Mouse (Mus musculus): Measurements from ENCODE around the gene Snx32. TPM values are rescaled to one million over a fixed set of nuclear protein-coding genes. Genes with fewer than 3 reads are reported as not detected.

The Snx32 gene
- polyA plus RNA-seq, 1 experiment from 2014 or later, result 7.5 TPM

DNA sequence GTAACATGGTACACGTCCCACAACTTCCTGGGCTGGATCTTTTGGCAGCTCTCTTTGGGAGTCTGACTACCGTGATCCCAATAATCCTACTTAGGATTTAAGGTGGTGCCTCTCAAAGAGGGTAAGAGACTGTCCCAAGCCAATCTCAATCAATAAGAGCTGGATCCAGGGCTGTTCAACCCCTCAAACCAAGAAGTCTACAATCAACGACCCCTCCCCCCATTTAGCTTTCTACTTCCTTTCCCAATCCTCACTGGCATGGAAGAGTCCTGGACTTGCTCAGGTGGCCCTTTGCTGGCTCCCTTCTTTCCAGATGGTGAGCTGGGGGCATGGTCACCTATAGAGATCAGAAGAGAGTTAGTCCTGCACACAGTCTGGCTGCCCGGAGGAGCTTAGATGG lies 23.6 kb downstream of the Snx32 start:
- H3K9ac ChIP-seq, result no peak overlapping the region; the same call in 1 of the 2 replicates
- peak overlapping the region; percentile 94 for H3K4me2 ChIP-seq
- H3K27me3 ChIP-seq (replicated peaks), result no peaks in the 10 kb centered on the region
- ATAC-seq, result no peak
- peak overlapping the region; percentile 99; the same call in 1 of the 2 replicates for H3K4me3 ChIP-seq
- peaks cover 42% of the 10 kb centered on the region for H3K4me1 ChIP-seq
- peaks cover 46% of the 10 kb centered on the region for H3K36me3 ChIP-seq
- 79% methylated on average over 4 of the region's 4 CpGs for WGBS (ENCODE audit: insufficient replicate concordance)
- H3K9me3 ChIP-seq (replicated peaks), result no peaks in the 10 kb centered on the region
- peak overlapping the region; percentile 100 for H3K27ac ChIP-seq

DNA sequence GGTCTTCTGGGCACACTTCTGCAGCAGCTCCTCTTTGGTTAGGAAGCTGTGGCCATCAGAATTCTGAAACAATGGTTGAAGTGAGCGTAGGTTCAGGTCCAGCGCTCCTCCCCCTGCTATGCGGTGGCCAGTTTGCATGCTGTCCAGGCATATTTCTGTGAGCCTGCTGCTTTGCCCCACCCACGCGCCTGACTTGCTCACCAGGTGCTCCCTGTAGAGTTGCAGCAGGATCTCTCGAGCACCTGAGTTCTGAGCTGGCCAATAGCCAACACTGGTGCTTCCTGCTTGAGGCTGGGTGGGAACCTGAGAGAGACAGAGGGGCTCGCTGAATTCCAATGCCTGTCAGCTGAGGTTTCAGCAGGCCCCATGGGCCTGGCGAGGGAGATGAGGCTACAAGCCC lies 24.1 kb downstream of the Snx32 start:
- H3K4me2 ChIP-seq, result no peak overlapping the region
- no peak for ATAC-seq
- WGBS (ENCODE audit: insufficient replicate concordance), result 80% methylated on average over 8 of the region's 8 CpGs

GRCm38 (mm10) chr19:5485821-5486220 lies 24.5 kb downstream of the Snx32 start:
- no peak overlapping the region for H3K4me3 ChIP-seq
- no peak for ATAC-seq
- 92% methylated on average over 7 of the region's 7 CpGs for WGBS (ENCODE audit: insufficient replicate concordance)

More for the DNA sequence above, 24.1 kb downstream of the Snx32 start:
- peaks cover 50% of the 10 kb centered on the region for H3K36me3 ChIP-seq
- H3K9me3 ChIP-seq (replicated peaks), result no peaks in the 10 kb centered on the region
- no peak overlapping the region; the same call in 1 of the 2 replicates for H3K27ac ChIP-seq
- peaks cover 39% of the 10 kb centered on the region for H3K4me1 ChIP-seq
- no peak overlapping the region for H3K4me3 ChIP-seq
- H3K27me3 ChIP-seq (replicated peaks), result no peaks in the 10 kb centered on the region
- no peak overlapping the region for H3K9ac ChIP-seq

DNA sequence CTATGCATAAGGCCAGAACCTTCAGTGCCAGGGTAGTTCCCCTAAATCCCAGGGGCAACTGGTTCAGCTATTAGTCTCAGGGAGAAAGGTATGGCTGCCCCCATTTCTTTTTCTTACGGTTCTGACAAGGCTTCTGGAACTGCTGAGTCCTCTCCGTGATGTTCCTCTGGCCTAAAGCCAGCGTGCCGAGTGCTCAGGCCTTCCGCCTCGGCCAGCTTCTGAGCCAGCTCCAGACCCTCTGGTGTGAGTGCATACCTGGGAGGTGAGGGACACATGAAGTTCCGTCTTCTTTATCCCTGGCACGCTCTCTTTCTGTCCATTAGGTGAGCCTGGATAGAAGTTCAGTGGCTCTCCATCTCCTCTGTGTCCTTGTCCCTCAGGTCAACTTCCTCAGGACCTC lies 25.0 kb downstream of the Snx32 start:
- no peak for ATAC-seq
- WGBS (ENCODE audit: insufficient replicate concordance), result 91% methylated on average over 8 of the region's 8 CpGs

More at GRCm38 (mm10) chr19:5485821-5486220, 24.5 kb downstream of the Snx32 start:
- no peaks in the 10 kb centered on the region for H3K9me3 ChIP-seq (replicated peaks)
- peaks cover 39% of the 10 kb centered on the region for H3K4me1 ChIP-seq
- no peak overlapping the region for H3K27ac ChIP-seq
- H3K9ac ChIP-seq, result no peak overlapping the region
- no peak overlapping the region for H3K4me2 ChIP-seq
- peaks cover 53% of the 10 kb centered on the region for H3K36me3 ChIP-seq
- H3K27me3 ChIP-seq (replicated peaks), result no peaks in the 10 kb centered on the region

GRCm38 (mm10) chr19:5484496-5484895 lies 25.8 kb downstream of the Snx32 start:
- WGBS (ENCODE audit: insufficient replicate concordance), result 85% methylated on average over 5 of the region's 5 CpGs
- no peak overlapping the region for H3K27ac ChIP-seq
- H3K9me3 ChIP-seq (replicated peaks), result no peaks in the 10 kb centered on the region
- peaks cover 33% of the 10 kb centered on the region for H3K4me1 ChIP-seq
- no peak overlapping the region for H3K4me2 ChIP-seq
- no peak overlapping the region for H3K9ac ChIP-seq
- H3K36me3 ChIP-seq, result peaks cover 53% of the 10 kb centered on the region
- no peak for ATAC-seq
- H3K27me3 ChIP-seq (replicated peaks), result no peaks in the 10 kb centered on the region
- no peak overlapping the region for H3K4me3 ChIP-seq

More for the DNA sequence above, 25.0 kb downstream of the Snx32 start:
- Histone ChIP-seq H3K9me3 (replicated peaks) (no peaks in the 10 kb centered on the region), H3K4me2 (no peak overlapping the region), H3K4me3 (no peak overlapping the region), H3K9ac (no peak overlapping the region), H3K36me3 (peaks cover 53% of the 10 kb centered on the region), H3K27me3 (replicated peaks) (no peaks in the 10 kb centered on the region), H3K4me1 (peaks cover 39% of the 10 kb centered on the region), H3K27ac (no peak overlapping the region)

- Histone ChIP-seq H3K9ac (no peak overlapping the region), H3K36me3 (peaks cover 53% of the 10 kb centered on the region), H3K4me2 (no peak overlapping the region), H3K4me1 (peaks cover 28% of the 10 kb centered on the region), H3K27ac (no peak overlapping the region), H3K4me3 (no peak overlapping the region), H3K9me3 (replicated peaks) (no peaks in the 10 kb centered on the region), H3K27me3 (replicated peaks) (no peaks in the 10 kb centered on the region)
- no peak for ATAC-seq
- 81% methylated on average over 19 of the region's 19 CpGs for WGBS (ENCODE audit: insufficient replicate concordance)
Observed at GRCm38 (mm10) chr19:5483386-5484359, 26.7 kb downstream of the Snx32 start.

- H3K9me3 ChIP-seq (replicated peaks), result no peaks in the 10 kb centered on the region
- peaks cover 10% of the 10 kb centered on the region for H3K4me1 ChIP-seq
- H3K36me3 ChIP-seq, result peaks cover 58% of the 10 kb centered on the region
- no peak overlapping the region for H3K4me3 ChIP-seq
- no peak for ATAC-seq
- H3K27ac ChIP-seq, result no peak overlapping the region
- H3K27me3 ChIP-seq (replicated peaks), result no peaks in the 10 kb centered on the region
- H3K9ac ChIP-seq, result no peak overlapping the region
- 83% methylated on average over 10 of the region's 10 CpGs for WGBS (ENCODE audit: insufficient replicate concordance)
- H3K4me2 ChIP-seq, result no peak overlapping the region
Observed at GRCm38 (mm10) chr19:5481398-5481797, 28.9 kb downstream of the Snx32 start.

- no peak overlapping the region for H3K27ac ChIP-seq
- no peaks in the 10 kb centered on the region for H3K9me3 ChIP-seq (replicated peaks)
- H3K4me1 ChIP-seq, result peaks cover 19% of the 10 kb centered on the region
- H3K4me3 ChIP-seq, result no peak overlapping the region
- peaks cover 44% of the 10 kb centered on the region for H3K36me3 ChIP-seq
- H3K4me2 ChIP-seq, result no peak overlapping the region
- no peak for ATAC-seq
- H3K9ac ChIP-seq, result no peak overlapping the region
- H3K27me3 ChIP-seq (replicated peaks), result peaks cover 11% of the 10 kb centered on the region
- WGBS (ENCODE audit: insufficient replicate concordance), result 77% methylated on average over 10 of the region's 10 CpGs
Observed at GRCm38 (mm10) chr19:5480016-5480415, 30.3 kb downstream of the Snx32 start.

DNA sequence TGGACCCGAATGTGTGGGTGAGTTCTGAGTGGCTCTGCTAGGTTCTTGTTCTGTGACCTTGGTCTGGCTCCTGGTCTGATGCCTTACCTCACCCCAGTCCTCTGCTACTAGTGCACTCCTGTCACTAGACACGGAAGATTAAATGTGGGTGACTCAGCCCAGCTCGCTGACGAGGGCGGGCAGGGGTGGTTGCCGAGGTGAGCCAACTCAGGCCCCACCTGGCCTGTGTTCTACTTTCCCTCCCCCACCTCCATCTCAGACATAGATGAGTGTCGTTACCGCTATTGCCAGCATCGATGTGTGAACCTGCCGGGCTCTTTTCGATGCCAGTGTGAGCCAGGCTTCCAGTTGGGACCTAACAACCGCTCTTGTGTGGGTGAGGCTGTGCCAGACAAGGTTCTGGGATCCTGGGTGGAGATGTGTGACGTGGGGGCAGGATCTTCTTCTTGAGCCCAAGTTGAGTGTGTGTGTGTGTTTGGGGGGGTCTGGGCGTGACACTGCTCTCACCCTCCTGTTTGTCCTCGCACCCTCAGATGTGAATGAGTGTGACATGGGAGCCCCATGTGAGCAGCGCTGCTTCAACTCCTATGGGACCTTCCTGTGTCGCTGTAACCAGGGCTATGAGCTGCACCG lies 32.6 kb downstream of the Snx32 start:
- WGBS (ENCODE audit: insufficient replicate concordance), result 83% methylated on average over 18 of the region's 18 CpGs
- Histone ChIP-seq H3K4me3 (no peak overlapping the region), H3K36me3 (peaks cover 22% of the 10 kb centered on the region), H3K9ac (no peak overlapping the region), H3K27me3 (replicated peaks) (peaks cover 31% of the 10 kb centered on the region), H3K9me3 (replicated peaks) (no peaks in the 10 kb centered on the region), H3K4me2 (no peak overlapping the region), H3K4me1 (peaks cover 31% of the 10 kb centered on the region), H3K27ac (no peak overlapping the region)
- no peak for ATAC-seq

DNA sequence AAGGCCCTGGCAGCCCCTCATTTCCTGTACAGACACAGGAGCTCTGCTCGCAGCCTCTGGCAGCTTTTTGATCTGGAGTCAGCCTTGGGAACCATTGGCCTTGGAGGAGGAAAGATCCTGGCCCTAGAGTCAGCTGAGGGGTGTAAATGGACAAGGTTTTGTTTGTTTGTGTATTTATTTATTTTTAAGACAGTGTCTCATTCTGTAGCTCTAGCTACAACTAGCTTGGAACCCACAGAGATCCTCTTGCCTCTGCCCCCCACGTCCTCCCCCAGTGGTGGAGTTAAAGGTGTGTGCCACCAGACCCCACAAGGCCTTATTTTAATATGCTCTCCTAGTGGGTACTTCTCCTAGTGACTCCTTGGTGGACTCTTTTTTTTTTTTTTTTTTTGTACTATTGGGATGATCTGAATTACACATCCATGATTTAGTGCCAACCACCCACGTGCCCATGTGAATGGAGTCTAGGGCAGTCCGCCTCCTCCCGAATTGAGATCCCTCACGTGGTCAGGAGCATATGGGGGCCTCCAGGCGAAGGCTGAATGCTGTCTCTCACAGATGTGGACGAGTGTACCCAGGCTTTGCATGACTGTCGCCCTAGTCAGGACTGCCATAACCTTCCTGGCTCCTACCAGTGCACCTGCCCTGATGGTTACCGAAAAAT lies 33.2 kb downstream of the Snx32 start:
- no peak overlapping the region for H3K9ac ChIP-seq
- no peaks in the 10 kb centered on the region for H3K9me3 ChIP-seq (replicated peaks)
- peaks cover 15% of the 10 kb centered on the region for H3K36me3 ChIP-seq
- H3K4me2 ChIP-seq, result no peak overlapping the region
- H3K4me1 ChIP-seq, result peaks cover 31% of the 10 kb centered on the region
- WGBS (ENCODE audit: insufficient replicate concordance), result 70% methylated on average over 10 of the region's 10 CpGs
- no peak overlapping the region for H3K4me3 ChIP-seq
- H3K27me3 ChIP-seq (replicated peaks), result peaks cover 31% of the 10 kb centered on the region
- no peak overlapping the region for H3K27ac ChIP-seq
- no peak for ATAC-seq

DNA sequence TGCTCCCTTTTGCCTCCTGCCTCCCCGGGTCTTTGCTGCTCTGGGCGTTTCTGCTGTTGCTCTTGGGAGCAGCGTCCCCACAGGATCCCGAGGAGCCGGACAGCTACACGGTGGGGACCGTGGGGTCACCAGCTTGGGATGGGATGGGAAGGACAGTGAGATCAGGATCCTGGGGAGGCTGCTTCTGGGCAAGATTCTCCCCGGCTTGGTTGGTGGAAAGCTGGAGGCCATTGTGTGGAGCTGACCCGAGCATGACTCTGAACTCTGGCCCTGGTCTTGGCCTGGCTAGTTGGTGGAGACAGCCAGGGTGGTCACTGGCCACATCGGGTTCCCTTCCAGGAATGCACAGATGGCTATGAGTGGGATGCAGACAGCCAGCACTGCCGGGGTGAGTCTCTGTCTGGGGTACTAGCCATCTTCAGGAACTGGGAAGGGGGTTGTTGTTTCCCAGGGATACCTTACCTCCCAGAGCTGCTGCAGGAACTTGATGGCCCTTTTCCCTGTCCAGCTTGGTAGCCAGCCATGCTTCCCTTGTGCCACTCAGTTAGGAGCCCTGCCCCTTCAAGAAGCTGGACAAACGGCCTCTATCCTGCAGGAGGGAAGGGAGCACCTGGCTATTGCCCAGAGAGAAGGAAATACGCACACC lies 35.1 kb downstream of the Snx32 start:
- peak overlapping the region; percentile 88 for H3K4me2 ChIP-seq
- peaks cover 31% of the 10 kb centered on the region for H3K27me3 ChIP-seq (replicated peaks)
- ATAC-seq, result no peak; the same call in 1 of the 2 replicates
- H3K4me1 ChIP-seq, result peaks cover 31% of the 10 kb centered on the region
- 42% methylated on average over 13 of the region's 13 CpGs for WGBS (ENCODE audit: insufficient replicate concordance)
- H3K9ac ChIP-seq, result peak overlapping the region; percentile 67
- no peaks in the 10 kb centered on the region for H3K9me3 ChIP-seq (replicated peaks)
- peak overlapping the region; percentile 61 for H3K4me3 ChIP-seq
- peak overlapping the region; percentile 65 for H3K27ac ChIP-seq
- H3K36me3 ChIP-seq, result 0 out of 2 replicates have a peak, but pooled peaks cover 5% of the 10 kb centered on the region

All from liver, embryonic 12.5 days (tissue).